Mouse (Mus musculus) gastrocnemius, postnatal 10 days (tissue): ENCODE measurements around the gene Nlrp6. TPM values are rescaled to one million over a fixed set of nuclear protein-coding genes. Genes with fewer than 3 reads are reported as not detected.
"Not testable (repeated sequence)": the region's sequence is repeated elsewhere in the genome, so short reads cannot be mapped to it uniquely, and the experiment has no call there.

Experiments used
- DNase-seq: peaks from one replicate; pipeline ENCODE4 v3.0.0; 2021; ENCODE audit warnings: mixed read lengths
- total RNA-seq, 2 experiments: library from RNA; stranded (reverse); gene quantifications; 2 replicates each; pipeline ENCODE4 v1.2.3; 2021

Gene Nlrp6
- total RNA-seq, 2 experiments from 2014 or later = not detected

GRCm38 (mm10) chr7:140949824-140950530 is 29.3 kb downstream of the Nlrp6 start, which contains the start of gene Ifitm5:
Gene Ifitm5, minus strand, starts transcription at chr7:140950291.
- DNase-seq = no peak

- no peak for DNase-seq
These were observed 30.3 kb downstream of the Nlrp6 start for GRCm38 (mm10) chr7:140951051-140951450.

GRCm38 (mm10) chr7:140951765-140952164 is 31.1 kb downstream of the Nlrp6 start:
- DNase-seq = no peak

- no peak for DNase-seq
These were observed 31.7 kb downstream of the Nlrp6 start for GRCm38 (mm10) chr7:140952441-140952840.

- DNase-seq = no peak
These were observed 32.4 kb downstream of the Nlrp6 start for GRCm38 (mm10) chr7:140953133-140953532.

- no peak for DNase-seq
These were observed 33.4 kb downstream of the Nlrp6 start for GRCm38 (mm10) chr7:140953800-140954732.

- DNase-seq = no peak
These were observed 34.0 kb downstream of the Nlrp6 start for GRCm38 (mm10) chr7:140954733-140955071.

GRCm38 (mm10) chr7:140955342-140955741 is 34.6 kb downstream of the Nlrp6 start:
- no peak for DNase-seq

- DNase-seq = peak; percentile 70
These were observed 35.3 kb downstream of the Nlrp6 start, which contains the start of the genes Gm45717 and Ifitm2 for GRCm38 (mm10) chr7:140955758-140956555. Gene Gm45717, minus strand, starts transcription at chr7:140955937. Gene Ifitm2, minus strand, starts transcription at chr7:140955987.

- DNase-seq = no peak
These were observed 35.8 kb downstream of the Nlrp6 start for GRCm38 (mm10) chr7:140956556-140956869.

- DNase-seq = peak; percentile 41
These were observed 38.6 kb downstream of the Nlrp6 start for GRCm38 (mm10) chr7:140959181-140959901.

- no peak for DNase-seq
These were observed 39.3 kb downstream of the Nlrp6 start for GRCm38 (mm10) chr7:140960026-140960425.

- no peak for DNase-seq
These were observed 40.7 kb downstream of the Nlrp6 start for GRCm38 (mm10) chr7:140961416-140961815.

- no peak for DNase-seq
These were observed 42.0 kb downstream of the Nlrp6 start for GRCm38 (mm10) chr7:140962733-140963132.

- DNase-seq = no peak
These were observed 46.2 kb downstream of the Nlrp6 start, which contains the start of gene Ifitm1 for GRCm38 (mm10) chr7:140966921-140967320. Gene Ifitm1, plus strand, starts transcription at chr7:140967221.

GRCm38 (mm10) chr7:140967862-140968591 is 47.3 kb downstream of the Nlrp6 start:
- no peak for DNase-seq

- DNase-seq = not testable (repeated sequence)
These were observed 48.0 kb downstream of the Nlrp6 start for GRCm38 (mm10) chr7:140968710-140969109.

GRCm38 (mm10) chr7:140970931-140971330 is 50.2 kb downstream of the Nlrp6 start:
- no peak for DNase-seq

- no peak for DNase-seq
These were observed 50.9 kb downstream of the Nlrp6 start for GRCm38 (mm10) chr7:140971479-140972171.
